Mouse (Mus musculus) limb, embryonic 14.5 days (tissue): ENCODE data around the gene Mast1. TPM values are rescaled to one million over a fixed set of nuclear protein-coding genes. Genes with fewer than 3 reads are reported as not detected.

ENCODE experiments used
- ATAC-seq: fragments of 200-750 bp; cut with Nextera tagmentation; 2 replicates; pipeline ENCODE4 v1.8.0; 2017; ENCODE audit warnings: low read depth, moderate number of reproducible peaks, moderate TSS enrichment; ENCODE audit not compliant: low FRiP score
- DNase-seq: peaks from one replicate; pipeline ENCODE4 v3.0.0-alpha.2; 2015; ENCODE audit warnings: low spot score
- H3K27ac ChIP-seq: fragments of 300-500 bp; sonication (generic); replicated peaks from 2 replicates; pipeline ENCODE4 v1.5.1; 2014; ENCODE audit warnings: low read depth, mild to moderate bottlenecking, low read length, moderate library complexity, mixed read lengths
- H3K27me3 ChIP-seq: fragments of 300-500 bp; sonication (generic); 2 replicates; pipeline ENCODE4 v1.6.1; 2014; ENCODE audit warnings: low read length, mixed read lengths; ENCODE audit not compliant: control insufficient read depth, insufficient read depth
- H3K36me3 ChIP-seq: fragments of 300-500 bp; sonication (generic); 2 replicates; pipeline ENCODE4 v1.6.1; 2014; ENCODE audit warnings: mild to moderate bottlenecking, low read length, moderate library complexity, mixed read lengths; ENCODE audit not compliant: control insufficient read depth, insufficient read depth
- H3K4me1 ChIP-seq: fragments of 300-500 bp; sonication (generic); 2 replicates; pipeline ENCODE4 v1.6.1; 2014; ENCODE audit warnings: antibody characterized with exemption, low read length, mixed read lengths; ENCODE audit not compliant: control insufficient read depth, insufficient read depth
- H3K4me2 ChIP-seq: fragments of 300-500 bp; sonication (generic); replicated peaks from 2 replicates; pipeline ENCODE4 v1.6.1; 2014; ENCODE audit warnings: low read depth, mild to moderate bottlenecking, low read length, moderate library complexity; ENCODE audit not compliant: severe bottlenecking
- H3K4me3 ChIP-seq: fragments of 300-500 bp; sonication (generic); replicated peaks from 2 replicates; pipeline ENCODE4 v1.5.1; 2014; ENCODE audit warnings: low read length
- H3K9ac ChIP-seq: fragments of 300-500 bp; sonication (generic); 2 replicates; pipeline ENCODE4 v1.6.1; 2014; ENCODE audit warnings: mild to moderate bottlenecking, low read depth, low read length, moderate library complexity; ENCODE audit not compliant: severe bottlenecking
- H3K9me3 ChIP-seq: fragments of 300-500 bp; sonication (generic); 2 replicates; pipeline ENCODE4 v1.6.1; 2016; ENCODE audit warnings: low read length; ENCODE audit not compliant: control insufficient read depth
- POLR2A ChIP-seq: fragments of 200-500 bp; IDR thresholded peaks from 2 replicates; pipeline ENCODE4 v1.8.0; 2012; ENCODE audit warnings: inconsistent platforms, mild to moderate bottlenecking, moderate library complexity, borderline replicate concordance; ENCODE audit not compliant: insufficient read depth, insufficient read length; ENCODE audit errors: extremely low read depth
- WGBS: fragments of 180-500 bp; shearing (Covaris S2); extraction: QIAGEN DNeasy Blood & Tissue Kit; methylation state at CpG from one replicate; pipeline ENCODE4 v1.1.7; 2014; 5-methylcytosine and 5-hydroxymethylcytosine counted together
- polyA plus RNA-seq, 2 experiments: library from polyadenylated mRNA; depleted of rRNA in 1 of 2; stranded (reverse) in 1 of 2; unstranded in 1 of 2; fragments of >200 nt; fragmentation: Nextera tagmentation in 1 of 2; extraction: Ambion mirVana in 1 of 2; gene quantifications; 2 replicates each; pipeline versions ENCODE4 v1.2.1 to v1.2.3; 2012 to 2014

The Mast1 gene
- polyA plus RNA-seq, 2 experiments = 0.15 to 0.50 TPM

GRCm38 (mm10) chr8:84979599-84980421 lies 42.7 kb upstream of the Mast1 start:
- Histone ChIP-seq H3K36me3 (no peaks in the 10 kb centered on the region), H3K27me3 (peaks cover 15% of the 10 kb centered on the region), H3K4me1 (peaks cover 46% of the 10 kb centered on the region), H3K4me3 (peak overlapping the region; percentile 64), H3K27ac (0 out of 2 replicates have a peak overlapping the region, but pooled peaks have one; percentile 21), H3K9me3 (no peaks in the 10 kb centered on the region), H3K4me2 (peak overlapping the region; percentile 99), H3K9ac (peak overlapping the region; percentile 44)
- DNase-seq = peak; percentile 92
- TF ChIP-seq POLR2A = no peak
- WGBS = 1% methylated on average over 26 of the region's 42 CpGs
- ATAC-seq = peak; percentile 42

- peak within 1 kb of the TSS; percentile 66 for H3K9ac ChIP-seq
- no peaks in the 10 kb centered on the region for H3K9me3 ChIP-seq
- peaks cover 15% of the 10 kb centered on the region for H3K27me3 ChIP-seq
- DNase-seq (peak; percentile 84), ATAC-seq (peak; percentile 73)
- peaks cover 40% of the 10 kb centered on the region for H3K4me1 ChIP-seq
- H3K36me3 ChIP-seq = peaks cover 11% of the 10 kb centered on the region
- peak within 1 kb of the TSS; percentile 99 for H3K4me2 ChIP-seq
- peak; percentile 97; the same call in 1 of the 2 replicates for TF ChIP-seq POLR2A
- under 1% methylated on average over 62 of the region's 63 CpGs for WGBS
- peak within 1 kb of the TSS; percentile 64 for H3K4me3 ChIP-seq
- H3K27ac ChIP-seq = 0 out of 2 replicates have a peak within 1 kb of the TSS, but pooled peaks have one; percentile 21
Measured at GRCm38 (mm10) chr8:84978248-84978940, 41.2 kb upstream of the Mast1 start, which contains the start of gene Junb. Gene Junb, minus strand, starts transcription at chr8:84978718.

GRCm38 (mm10) chr8:84977435-84978247 lies 40.5 kb upstream of the Mast1 start:
- DNase-seq (no peak), ATAC-seq (no peak)
- H3K4me2 ChIP-seq = peak overlapping the region; percentile 99
- H3K4me1 ChIP-seq = peaks cover 40% of the 10 kb centered on the region
- H3K27ac ChIP-seq = no peak overlapping the region
- peak overlapping the region; percentile 64 for H3K4me3 ChIP-seq
- no peaks in the 10 kb centered on the region for H3K9me3 ChIP-seq
- H3K36me3 ChIP-seq = peaks cover 18% of the 10 kb centered on the region
- H3K9ac ChIP-seq = peak overlapping the region; percentile 66
- peaks cover 15% of the 10 kb centered on the region for H3K27me3 ChIP-seq
- WGBS = 1% methylated on average over 65 of the region's 70 CpGs
- no peak for TF ChIP-seq POLR2A

GRCm38 (mm10) chr8:84976763-84977434 lies 39.7 kb upstream of the Mast1 start:
- Histone ChIP-seq H3K4me2 (peak overlapping the region; percentile 99), H3K9me3 (no peaks in the 10 kb centered on the region), H3K4me3 (peak overlapping the region; percentile 64), H3K9ac (peak overlapping the region; percentile 66; the same call in 1 of the 2 replicates), H3K27ac (no peak overlapping the region), H3K4me1 (peaks cover 40% of the 10 kb centered on the region), H3K36me3 (peaks cover 25% of the 10 kb centered on the region), H3K27me3 (peaks cover 15% of the 10 kb centered on the region)
- DNase-seq (no peak), ATAC-seq (no peak)
- TF ChIP-seq POLR2A = no peak
- WGBS = 2% methylated on average over 24 of the region's 25 CpGs
